Mouse (Mus musculus) spleen, postnatal 36 days (tissue): Measurements from ENCODE around the gene Smad3.

ENCODE experiments used
- DNase-seq, 2 experiments: peaks; one replicate each; pipeline ENCODE4 v3.0.0; 2022; ENCODE audit warnings: low spot score in 2 of 2, mixed read lengths in 1 of 2

The Smad3 gene

DNA sequence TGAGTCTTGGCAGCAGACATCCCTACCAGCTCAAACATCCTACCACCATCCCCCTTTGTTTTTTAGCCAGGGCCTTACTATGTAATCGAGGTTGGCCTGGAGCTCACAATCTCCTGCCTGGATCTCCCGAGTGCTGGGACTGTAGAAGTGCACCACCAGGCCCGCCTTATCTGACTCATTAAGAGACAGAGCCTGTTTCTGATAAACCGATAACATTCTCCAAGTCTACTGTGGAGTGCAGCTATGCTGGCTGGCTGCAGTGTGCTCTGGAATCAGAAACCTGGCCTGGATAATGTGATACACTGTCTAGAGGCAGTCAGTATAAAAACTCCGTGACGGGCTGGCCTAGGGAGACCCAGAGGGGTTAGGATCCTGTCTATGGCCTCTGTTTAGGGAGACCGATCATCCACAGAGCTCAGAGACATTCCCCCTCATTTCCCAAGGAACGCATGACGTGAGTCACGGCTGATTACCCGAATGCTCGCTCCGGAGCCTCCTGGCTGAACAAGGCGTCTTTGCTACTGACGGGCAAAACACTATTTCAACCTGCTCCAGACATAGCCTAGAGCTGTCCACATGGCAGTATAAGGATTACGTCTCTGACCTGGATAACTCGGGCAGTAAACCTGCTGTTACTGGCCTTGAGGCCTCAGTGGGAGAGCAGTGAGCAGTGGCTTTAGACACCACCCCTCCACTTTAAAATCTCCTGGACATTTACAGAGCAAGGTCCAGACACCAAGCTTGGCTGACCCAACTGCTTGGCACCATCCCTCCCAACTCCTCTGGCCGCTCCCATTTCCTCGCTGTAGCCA is 11.8 kb downstream of the Smad3 start:
- no peak for DNase-seq

DNA sequence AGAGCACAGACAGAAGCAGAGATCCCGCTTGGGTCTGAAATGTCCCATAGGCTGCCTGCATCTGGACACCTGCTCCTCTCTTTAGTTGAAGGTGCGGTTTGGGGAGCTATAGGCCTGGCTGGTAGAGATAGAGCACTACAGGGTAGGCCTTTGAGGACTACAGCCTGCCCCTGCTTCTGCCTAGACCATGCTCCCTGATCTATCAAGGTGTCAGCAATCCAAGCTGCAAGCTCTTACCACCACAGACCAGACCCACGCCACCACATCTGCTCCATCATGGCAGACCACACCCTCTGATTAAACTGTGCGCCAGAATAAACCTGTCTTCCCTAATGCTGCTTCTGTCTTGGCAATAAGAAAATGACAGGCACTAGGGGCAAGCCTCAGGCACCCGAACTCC is 13.2 kb downstream of the Smad3 start:
- DNase-seq = no peak

DNA sequence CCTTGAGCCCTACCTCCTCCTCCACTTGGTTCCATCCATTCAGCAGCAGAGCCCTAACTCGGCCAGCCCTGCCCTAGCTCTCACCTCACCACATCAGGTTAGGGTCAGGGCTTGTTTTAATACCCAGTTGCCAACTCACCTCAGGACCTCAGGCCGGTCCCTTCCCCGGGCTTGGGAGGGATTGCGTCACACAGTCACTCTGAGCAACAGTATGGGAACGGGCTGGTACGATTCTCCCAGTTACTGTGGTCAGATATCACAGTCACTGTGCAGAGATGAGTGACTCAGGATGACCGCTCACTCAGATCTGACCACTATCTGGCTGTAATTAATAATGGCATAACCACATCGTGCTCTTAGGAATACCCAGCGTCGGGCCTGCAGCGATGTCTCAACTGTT is 14.0 kb downstream of the Smad3 start:
- DNase-seq = no peak

DNA sequence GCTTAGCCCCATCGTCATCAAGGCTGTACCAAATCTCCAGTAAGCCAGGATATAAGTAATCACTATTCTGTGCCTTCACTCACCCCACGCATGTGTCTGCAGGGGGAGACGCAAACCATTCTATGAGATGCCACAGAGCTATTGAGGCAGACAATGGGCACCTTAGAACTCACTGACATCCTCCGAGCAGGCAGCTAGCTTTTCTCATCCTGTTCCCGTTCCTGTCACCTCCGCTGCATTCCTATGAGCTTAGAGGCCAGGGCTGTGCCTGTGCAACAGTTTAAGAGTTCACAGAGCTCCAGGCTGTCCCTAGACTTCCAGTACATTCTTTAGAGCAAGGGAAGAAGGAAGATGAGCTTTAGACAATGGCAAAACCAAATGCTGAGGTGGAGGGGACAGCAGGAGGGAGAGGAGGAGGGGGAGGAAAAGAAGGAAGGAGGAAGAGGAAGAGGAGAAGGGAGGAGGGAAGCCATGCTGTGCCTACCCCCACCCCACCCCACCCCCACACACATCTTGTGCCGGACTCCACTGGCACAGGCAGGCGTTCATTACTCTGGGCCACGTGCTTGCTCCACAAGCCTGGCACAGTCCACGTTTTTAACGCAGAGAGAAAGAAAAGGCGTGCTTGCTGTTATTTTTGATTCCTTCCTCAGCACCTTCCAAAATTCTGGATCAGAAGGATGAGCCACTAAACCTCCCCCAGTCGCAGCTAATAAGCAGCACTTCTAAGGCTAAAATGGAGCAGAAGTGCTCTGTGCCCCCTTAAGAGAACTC is 14.7 kb downstream of the Smad3 start:
- DNase-seq = no peak

DNA sequence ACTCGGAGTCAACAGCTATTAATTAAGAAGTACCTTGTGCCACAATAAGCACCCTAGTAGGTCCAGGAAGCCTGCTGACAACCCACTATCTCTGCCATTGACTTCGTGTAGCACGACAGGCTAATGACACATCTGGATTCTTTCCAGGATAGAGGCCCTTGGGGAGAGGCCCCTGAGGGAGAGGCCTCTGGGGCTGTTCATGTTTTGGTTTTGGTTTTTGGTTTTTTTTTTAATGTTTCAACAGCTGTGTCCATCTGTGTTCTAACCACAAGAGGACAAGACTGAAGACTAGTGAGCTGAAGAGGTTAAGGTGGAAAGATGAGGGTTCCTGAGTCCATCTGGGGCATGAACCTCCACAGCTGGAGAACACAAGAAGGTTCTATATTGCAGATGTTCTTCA is 15.5 kb downstream of the Smad3 start:
- DNase-seq = no peak

DNA sequence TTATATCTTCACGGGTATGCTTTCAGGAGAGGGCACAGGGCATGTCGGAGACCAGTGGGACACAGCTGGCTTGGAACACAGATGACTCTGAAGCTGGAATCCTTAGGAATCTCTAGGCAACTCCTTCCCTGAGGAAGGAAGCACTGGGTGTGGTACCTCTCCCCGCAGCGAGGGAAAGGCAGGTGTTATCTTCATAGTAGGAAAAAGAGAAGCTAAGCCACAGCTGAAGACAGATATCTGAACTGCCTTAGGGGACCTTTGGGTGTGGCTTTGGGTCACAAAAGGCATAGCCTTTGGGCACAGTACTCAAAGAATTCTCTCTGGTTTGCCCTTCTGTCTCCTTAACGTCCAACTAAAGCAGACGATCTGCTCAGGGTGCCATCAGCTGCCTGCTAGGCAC is 16.0 kb downstream of the Smad3 start:
- DNase-seq = no peak

DNA sequence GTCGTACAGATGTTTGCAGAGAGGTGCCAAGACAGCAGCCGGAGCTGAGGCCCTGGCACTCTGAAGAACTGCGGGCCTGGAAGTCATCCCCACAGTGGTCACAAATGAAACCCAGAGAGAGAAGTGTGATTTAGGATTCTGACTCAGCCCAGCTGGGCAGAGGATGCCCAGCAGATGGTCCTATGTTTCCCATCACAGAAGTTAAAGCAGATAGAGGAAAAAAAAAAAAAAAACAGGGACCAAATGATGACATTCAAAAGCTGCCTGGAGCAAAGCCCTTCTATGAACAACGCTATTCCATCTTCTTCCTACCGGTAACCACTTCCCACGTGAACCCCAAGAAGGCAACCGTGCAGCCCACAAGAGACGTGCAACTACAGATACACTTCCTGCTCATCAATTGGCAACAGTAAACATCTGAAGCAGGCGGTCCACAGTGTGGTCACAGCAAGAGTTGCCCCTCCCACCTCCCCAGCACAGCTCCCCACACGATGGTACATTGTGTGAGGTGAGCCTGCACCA is 17.4 kb downstream of the Smad3 start:
- DNase-seq = peak; percentile 54 to 63

DNA sequence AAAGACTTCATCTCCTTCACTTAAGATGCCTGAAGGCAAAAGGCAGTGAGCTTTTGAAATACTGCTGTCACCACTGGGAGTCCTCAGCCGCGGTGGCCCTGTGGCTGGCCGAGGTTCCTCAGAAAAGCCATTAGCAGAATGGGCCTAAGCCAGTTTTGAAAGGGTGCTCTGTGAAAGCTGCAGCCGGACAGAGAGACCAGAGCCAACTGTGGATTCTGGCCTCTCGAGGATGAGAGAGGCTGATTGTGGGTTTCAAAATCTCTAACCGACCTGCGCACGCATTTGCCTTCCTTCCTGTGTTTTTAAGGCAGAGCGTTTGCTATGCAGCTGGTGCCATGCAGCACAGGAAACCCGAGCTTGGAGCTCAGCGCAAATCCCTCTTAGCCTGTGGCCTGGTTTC is 19.0 kb downstream of the Smad3 start:
- peak; percentile 62 to 71 for DNase-seq

DNA sequence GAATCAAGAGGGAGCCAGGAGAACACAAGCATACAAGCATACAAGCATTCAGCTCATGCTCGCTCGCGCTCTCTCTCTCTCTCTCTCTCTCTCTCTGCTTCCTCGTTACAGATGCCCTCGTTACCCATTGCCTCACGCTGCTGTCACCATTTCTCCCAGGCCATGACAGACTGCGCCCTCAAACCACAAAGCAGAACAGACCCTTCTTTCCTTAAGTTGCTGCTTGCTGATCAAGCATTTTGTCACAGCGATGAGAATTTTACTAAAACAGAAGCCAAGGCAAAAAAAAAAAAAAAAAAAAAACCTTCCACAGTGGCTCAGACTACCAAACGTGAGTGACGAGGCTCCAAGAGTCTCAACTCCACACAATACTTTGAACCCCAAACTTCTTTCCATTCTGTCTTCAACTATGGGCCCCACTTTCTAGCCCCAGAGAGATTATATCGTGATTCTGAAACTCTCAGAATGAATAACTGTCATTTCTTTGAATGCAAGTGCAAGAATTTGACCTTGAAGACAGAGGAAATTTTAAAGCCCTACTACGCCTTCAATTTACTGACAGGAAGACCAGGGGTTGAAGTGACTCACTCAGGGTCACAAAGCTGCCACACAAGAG is 19.6 kb downstream of the Smad3 start:
- DNase-seq = peak; percentile 59 to 67

DNA sequence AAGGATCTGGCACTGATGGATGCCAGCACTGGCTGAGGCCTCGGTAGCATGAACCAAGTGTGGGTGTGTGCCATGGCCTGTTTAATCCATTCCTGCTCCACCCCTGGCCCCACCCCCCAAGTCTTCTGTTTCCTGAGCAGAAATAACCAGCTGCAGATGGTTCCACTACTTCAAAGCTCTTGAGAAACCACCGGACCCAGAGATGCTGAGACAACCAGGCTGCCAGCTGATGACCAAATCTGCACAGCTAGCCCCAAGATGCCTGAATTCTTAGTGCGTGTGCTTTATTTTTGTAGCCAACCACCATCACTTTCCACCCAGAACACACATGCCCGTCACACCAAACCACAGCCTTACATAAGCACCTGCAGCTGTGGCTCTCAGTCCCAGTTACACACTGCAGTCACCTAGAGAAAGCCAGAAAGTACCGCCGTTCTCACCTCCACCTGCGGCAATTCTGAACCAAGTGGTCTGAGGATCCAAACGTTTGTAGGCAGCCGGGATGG is 20.3 kb downstream of the Smad3 start:
- peak; percentile 77 to 83 for DNase-seq

DNA sequence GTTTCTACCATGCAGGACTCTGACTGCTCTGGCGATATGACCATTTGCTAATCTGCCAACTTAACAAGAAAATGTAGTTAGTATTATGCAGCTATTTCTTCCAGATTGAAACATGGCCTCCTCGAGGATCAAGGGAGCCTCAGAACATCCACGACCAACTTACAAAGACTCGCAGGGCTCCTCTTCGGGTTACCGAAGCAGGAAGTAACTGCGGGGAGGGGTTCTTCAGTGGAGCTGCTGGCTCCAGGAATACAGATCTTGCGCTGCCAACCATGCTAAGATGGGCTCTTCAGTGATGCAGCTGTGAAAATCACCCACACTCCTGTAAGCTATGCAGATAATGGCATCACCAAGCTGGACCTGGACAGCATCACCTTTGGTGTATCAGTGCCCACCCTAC is 23.5 kb downstream of the Smad3 start:
- no peak for DNase-seq

DNA sequence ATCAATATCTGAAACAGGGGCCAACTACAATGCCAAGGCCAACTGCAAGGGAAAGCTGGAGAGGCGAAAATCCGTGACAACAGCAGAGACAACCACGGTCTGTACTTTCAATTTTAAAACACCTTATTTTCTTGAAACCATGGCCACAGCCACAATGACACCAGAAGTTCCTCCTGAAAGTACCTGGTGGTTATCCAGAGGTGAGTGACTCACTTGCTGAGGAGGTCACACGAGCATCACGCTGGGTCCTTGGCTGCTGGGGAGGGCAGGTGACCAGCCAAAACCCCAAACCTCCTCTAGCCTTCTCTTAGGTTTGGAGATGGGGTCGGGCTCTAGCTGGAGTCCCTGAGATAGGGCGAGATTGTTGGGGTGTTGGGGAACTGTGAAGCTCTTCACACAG is 25.1 kb downstream of the Smad3 start:
- DNase-seq = no peak

DNA sequence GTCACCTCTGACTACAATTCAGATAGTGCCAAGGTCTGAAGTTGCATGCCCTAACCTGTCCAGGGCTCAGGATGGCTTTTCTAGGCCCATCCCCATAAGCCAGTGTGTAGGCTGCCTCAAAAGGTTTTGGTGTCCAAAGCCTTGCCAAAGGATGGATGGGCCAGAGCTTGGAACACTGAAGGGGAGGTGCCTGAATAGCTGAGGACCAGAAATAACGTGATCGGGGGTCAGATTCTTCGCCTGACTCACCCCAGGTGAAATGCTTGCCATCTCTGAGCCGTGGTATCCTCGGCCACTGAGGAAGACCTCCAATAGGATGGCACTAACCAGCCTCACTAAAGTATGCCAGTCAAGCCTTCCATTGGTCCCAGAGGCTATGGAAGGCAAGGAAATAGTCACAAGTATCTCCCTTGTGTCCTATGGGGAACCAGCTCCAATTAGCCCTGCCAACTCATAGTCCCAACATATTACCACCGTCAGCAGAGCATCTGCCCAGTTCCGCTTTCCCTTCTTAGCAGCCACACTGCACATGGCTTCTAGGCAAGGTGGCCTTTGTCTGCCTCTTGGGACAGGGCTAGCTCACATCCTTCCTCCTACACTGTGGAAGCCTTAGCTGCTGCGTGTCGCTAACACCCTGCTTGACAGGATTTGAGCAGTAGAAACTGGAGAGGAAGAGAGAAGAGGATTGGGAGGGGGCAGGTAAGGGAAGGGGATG is 26.5 kb downstream of the Smad3 start:
- peak; percentile 77 to 78 for DNase-seq

DNA sequence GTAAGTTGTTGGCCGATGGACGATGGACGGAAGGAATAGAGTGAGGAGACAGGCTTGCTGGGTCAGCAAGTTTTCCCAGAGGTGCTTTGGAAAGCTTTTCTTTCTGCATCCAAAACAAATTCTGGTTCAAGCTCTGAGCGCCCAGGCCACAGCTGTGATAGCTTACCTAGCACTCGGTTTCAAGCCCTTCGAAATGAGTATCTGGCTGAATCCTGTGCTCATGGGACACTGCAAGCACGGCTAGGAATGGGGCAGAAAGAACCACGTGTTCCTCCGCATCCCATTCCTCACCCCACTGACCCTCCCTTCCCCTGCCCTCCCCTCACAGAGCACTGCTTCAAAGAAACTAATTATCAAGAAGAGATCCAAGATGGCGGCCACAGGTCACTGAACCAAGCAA is 28.8 kb downstream of the Smad3 start:
- DNase-seq = no peak

DNA sequence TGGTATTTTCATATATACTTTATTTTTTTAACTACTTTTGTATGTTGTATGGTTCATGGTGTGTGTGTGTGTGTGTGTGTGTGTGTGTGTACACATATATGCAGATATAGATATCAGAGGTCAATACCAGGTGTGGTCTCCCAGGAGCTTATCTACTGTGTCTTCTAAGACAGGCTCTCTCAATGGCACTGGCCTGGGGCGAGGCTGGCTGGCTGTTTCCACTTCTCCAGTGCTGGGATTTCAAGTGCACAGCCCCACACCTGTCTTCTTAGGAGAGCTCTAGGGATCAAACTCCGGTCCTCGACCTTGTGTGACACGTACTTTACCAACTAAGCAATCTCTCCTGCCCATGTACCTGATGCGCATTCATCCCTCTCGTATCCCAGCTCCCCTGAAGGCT is 30.7 kb downstream of the Smad3 start:
- no peak for DNase-seq

DNA sequence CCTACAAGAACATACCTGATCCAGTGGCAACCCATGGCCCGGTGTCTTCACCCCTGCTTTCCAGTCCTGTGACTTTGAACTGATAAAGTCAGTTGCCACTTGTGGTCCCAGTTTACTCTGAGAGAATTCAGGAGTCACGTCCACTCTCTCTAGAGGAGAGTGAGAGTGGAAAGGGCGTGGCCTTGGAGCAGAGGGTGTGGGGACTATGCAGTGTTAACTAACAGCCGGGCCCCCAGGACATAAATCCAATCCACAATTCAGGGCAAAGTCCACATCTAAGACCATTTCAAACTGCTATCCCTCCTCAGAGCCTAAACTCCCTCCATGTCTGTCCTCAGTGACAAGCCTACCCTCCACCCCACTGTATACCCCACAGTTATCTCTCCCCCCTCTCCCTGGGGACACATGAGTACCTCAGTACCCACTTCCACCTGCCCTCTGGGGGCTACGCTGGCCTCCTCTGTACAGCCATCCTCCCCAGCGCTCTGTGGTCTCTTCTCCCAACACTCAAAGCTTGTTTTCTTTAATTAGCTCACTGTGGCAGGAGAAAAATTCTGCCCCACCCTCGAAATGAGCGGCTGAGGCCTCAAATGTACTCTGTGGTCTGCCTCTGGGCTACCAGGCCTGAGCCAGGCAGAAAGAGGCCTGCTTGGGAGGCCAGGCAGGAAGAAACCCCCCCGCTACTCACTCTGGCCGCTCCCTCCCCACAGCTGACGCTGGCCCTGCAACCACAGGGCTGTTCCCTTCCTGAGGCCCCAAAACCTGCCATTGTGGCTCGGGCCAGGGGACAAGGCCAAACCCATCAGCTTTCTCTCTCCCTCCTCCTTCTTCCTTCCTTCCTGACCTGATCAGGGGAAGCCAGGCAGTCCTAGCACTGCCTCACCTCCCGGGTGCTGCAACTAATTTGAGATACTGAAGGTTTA is 31.4 kb downstream of the Smad3 start:
- peak; percentile 67 to 70 for DNase-seq

DNA sequence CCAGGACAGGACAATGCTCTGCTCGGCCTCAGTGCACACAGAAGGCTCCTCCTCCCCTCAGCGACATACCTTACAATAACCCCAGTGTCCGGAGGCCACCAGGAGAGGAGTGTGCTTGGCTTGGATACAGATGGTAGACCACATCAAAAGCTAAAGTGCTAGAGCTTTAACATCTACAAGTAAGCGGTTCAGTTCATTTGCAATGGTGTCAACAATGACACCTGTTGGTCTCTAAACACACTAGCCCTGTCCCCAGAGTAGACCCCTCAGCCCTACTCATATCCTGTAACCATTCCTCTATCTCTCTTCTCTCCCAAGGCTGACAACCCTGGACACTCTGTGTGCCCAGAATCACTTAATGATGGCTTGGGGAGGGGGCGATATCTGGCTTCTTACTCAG is 33.0 kb downstream of the Smad3 start:
- no peak for DNase-seq

DNA sequence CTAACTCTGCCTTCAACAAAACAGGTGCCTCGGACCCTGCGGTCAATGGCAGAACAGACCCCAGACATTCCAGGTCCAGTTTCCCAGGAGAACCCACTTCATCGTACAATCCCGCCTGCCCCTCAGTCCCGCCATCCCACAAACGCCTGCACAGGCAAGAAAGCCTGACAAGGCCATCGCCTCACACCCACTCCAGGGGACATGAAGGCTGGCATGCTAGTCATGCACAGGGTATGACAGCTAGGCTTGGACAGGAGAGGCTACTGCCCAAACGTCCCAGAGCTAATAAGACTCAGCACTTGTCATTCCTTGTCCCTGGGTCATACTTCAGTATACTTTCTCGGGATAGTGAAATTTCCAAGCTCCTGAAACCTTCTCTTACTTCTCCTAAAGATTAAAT is 34.9 kb downstream of the Smad3 start:
- no peak for DNase-seq

DNA sequence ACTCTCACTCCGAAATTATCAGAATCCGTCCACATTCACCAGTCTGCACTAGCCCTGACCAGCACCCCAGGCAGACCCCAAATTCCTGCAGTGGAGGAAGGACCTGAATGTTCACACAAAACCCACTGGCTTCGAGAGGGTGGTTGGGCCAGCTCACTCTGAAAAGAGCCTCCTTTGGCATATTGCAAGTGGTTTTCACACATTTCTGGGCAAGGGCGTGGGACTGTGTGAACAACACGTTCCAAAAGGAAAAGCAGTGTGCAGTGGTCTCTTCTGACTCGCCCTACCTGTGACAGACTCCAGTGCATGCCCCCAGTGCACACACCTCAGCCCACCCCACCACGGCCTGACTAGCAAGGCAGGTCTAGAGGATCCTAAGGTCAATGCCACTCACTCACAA is 35.4 kb downstream of the Smad3 start:
- no peak for DNase-seq

DNA sequence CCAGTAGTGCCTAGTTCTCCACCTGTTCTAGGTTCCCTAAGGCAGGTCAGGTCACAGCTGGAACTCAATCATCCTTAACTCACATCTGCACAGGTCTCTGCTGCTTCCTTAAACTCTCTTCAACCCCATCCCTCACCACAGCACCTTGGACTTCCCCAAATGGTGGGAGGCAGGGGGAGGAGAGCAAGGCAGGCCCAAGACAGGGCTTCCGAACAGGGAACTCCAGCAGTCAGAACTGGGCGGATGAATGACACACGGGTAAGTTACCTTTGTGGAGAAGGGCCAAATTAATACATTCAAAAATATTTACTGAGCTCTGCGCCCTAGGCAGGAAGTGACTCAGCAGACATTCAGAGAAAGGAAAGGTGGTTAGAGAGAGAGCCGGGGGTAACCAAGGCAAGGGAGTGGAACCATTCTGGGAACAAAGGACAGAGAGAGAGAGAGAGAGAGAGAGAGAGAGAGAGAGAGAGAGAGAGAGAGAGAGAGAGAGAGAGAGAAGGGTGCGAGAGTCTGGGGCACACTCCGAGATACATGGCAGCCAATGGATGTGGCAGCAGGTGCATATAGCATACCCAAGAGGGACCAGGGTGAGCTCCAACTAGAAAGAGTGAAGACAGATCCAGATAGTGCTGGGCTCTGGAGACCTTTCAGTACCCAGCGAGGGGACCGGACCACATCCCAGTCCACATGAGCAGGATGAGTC is 36.1 kb downstream of the Smad3 start:
- DNase-seq = peak in 1 of 2 experiments; percentile 53
